Mouse (Mus musculus): ENCODE data around the gene Ncoa5. TPM values are rescaled to one million over a fixed set of nuclear protein-coding genes. Genes with fewer than 3 reads are reported as not detected.

Ncoa5 gene
- total RNA-seq, 2 experiments from 2014 or later, result 9.8 to 15.6 TPM

GRCm38 (mm10) chr2:164996848-164997720 lies 37.6 kb downstream of the Ncoa5 start:
- ATAC-seq (ENCODE audit: poor library complexity, severe bottlenecking), result no peak

GRCm38 (mm10) chr2:164995976-164996375 lies 38.7 kb downstream of the Ncoa5 start:
- ATAC-seq (ENCODE audit: poor library complexity, severe bottlenecking), result no peak

DNA sequence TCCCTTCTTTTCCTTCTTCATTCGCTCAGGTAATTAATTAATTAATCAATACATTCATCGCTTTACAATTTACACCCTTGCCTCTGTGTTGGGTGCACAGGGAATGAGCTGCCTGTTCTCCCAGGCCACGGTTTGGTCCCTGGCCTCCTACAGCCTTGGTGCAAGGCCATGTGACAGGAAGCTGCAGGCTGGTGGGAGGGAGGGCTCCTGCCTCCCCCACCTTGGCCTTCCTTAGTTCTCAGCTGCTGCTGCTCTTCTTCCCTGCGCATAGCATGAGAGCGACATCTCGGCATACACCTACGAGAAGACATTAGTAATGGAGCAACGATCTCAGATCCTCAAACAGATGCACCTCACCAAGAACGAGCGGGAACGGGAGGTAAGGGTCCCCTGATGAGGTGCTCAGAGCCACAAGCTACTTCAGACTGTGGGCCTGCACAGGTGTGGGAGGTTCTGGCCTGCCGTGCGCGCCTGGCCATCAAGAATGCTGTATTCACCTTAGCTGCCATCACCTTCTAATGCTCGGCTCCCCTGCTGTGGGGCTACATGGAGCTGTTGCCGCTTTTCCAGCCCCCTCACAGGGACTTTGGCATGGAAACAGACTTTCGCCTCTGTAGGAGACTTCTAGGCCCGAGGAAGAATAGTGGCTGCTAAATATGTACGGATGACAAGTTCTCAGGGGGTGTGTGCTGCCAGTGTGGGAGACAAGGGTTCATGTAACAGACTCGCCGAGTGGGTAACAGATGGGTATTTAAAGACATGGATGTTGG lies 39.8 kb downstream of the Ncoa5 start:
- ATAC-seq (ENCODE audit: poor library complexity, severe bottlenecking), result no peak

DNA sequence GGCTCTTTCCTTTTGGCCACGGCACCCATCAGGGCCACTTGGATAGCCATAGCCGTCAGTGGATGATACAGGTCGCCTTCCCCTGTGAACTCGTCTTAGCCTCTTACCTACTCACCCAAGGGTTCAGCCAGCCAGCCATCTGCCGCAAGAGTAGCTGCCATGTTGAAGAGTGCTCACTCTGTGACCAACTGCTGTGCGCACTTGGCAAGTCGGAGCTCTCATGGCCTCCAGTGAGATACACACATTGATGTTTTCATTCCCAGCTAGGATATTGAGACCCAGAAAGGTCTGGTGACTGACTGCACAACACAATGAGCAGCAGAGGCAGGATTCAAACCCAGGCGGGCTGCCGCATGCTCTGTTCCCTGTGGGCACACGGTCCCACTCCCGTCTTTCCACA lies 40.5 kb downstream of the Ncoa5 start:
- ATAC-seq (ENCODE audit: poor library complexity, severe bottlenecking), result no peak

GRCm38 (mm10) chr2:164991808-164992207 lies 42.9 kb downstream of the Ncoa5 start:
- no peak for ATAC-seq (ENCODE audit: poor library complexity, severe bottlenecking)

- no peak for ATAC-seq (ENCODE audit: poor library complexity, severe bottlenecking)
These were observed 43.6 kb downstream of the Ncoa5 start for GRCm38 (mm10) chr2:164991111-164991510.

- no peak for ATAC-seq (ENCODE audit: poor library complexity, severe bottlenecking)
These were observed 45.9 kb downstream of the Ncoa5 start for GRCm38 (mm10) chr2:164988777-164989176.

DNA sequence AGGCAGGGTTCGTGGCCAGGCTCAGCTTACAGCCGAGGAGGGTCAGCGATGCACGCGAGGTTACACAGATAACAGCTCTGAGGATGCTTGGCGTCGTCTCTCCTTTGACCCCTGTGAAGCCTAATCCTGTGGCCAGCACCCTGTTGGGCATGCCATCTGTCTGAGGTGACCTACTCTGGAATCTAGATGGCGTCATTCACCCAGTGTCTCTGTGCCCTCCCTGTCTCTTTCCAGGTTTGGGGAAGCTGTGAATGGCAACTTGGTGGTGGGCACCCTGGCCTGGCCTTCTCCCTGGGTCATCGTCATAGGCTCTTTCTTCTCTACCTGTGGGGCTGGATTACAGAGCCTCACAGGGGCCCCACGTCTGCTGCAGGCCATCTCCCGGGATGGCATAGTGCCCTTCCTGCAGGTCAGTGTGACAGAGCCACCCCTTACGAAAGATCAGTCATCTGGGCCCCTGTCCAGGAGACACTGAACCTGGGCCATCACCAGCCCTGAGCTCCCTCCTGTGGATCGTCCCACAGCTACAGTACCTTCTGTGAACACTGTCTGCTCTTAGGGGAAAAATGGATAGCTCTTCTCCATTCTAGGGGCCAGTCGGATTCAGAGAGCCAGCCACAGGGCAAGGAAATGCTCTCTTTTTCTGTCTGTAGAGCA lies 48.2 kb downstream of the Ncoa5 start:
- ATAC-seq (ENCODE audit: poor library complexity, severe bottlenecking), result no peak

DNA sequence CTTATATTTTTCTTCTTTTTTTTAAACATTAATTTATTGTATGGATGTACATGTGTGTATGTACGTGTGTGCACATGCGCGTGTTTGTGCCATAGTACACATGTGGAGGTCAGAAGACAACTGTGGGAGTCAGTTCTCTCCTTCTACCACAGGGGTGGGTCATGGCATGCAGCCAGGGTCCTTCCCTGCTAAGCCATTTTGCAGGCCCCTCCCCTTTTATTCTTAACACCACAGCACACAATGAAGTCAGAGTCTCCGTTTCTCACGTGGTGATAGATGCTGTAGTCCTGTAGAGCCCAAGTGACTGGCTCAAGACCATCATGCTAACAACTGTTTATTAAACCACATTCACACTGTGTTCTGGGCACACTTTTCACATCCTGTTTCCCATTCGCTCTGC lies 48.7 kb downstream of the Ncoa5 start:
- ATAC-seq (ENCODE audit: poor library complexity, severe bottlenecking), result no peak

DNA sequence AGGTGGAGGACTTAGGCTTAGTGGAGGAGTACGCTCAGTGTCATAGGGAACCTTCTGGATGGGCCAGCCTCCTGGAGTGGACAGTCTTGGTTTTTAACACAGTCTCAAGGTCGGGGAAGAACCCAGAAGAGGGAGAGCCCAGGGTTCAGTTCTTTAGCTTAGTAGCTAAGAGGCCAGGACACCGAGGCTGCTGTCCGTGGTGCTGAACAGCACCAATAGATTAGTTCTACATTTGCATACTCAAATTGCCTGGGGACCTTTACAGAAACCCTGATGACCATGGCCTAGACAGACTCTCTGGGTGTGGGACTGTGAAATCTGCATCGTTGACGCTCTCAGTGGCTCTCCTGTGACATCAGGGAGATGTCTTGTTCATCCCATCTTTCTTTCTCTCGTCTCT lies 54.9 kb downstream of the Ncoa5 start:
- 0 out of 2 replicates have a peak, but pooled peaks have one; percentile 24 for ATAC-seq (ENCODE audit: poor library complexity, severe bottlenecking)

- no peak for ATAC-seq (ENCODE audit: poor library complexity, severe bottlenecking)
These were observed 59.1 kb downstream of the Ncoa5 start for GRCm38 (mm10) chr2:164975611-164976010.

- ATAC-seq (ENCODE audit: poor library complexity, severe bottlenecking), result no peak
These were observed 62.0 kb downstream of the Ncoa5 start for GRCm38 (mm10) chr2:164972646-164973045.

DNA sequence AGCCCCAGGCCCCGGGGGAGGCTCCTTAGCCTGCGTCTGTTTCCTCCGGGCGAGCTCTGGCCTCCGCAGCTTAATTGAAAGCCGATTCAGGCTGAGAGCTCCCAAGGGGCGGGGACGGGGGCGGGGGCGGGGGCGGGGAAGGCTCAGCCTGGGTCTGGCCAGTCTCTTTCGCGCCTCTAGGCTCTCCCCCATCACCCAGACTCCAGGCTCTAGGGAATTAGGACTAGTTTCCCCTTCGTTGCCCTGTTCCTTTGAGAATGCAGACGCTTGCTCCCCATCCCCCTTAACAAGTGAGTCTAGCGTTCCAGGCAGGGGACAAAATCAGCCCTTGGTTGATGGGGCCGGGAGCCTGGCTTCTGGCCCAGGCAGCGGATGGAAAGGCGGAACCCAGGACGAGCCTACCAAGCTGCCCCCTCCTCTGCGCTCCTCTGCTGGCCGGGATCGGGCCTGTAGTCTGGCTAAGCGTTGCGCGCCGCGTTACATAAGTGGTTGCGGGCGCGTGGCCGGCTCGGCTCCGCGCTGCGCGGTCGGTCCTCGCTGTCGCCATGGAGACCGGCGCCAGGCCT lies 64.0 kb downstream of the Ncoa5 start:
- ATAC-seq (ENCODE audit: poor library complexity, severe bottlenecking), result no peak

DNA sequence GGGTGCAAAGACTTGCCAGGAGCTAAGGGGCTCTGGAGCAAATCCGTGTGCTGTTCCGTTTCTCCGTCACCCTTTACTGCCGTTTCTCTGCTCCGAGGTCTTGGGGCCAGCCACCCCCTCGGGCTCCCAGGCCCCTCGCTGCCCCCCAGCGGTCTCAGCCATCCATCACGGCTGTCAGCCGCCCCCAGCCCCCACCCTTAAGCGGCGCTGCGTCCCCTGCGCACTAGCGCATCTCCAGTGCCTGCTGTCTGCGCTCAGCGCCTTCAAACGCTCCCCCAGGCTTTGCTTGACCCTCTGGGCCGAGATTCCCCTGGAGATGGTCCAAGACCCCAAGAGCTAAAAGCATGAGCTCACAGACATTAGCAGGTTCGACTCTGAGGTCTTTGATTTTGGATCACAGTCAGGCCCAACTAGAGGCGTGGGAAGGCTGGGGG lies 65.3 kb downstream of the Ncoa5 start:
- ATAC-seq (ENCODE audit: poor library complexity, severe bottlenecking), result no peak

- ATAC-seq (ENCODE audit: poor library complexity, severe bottlenecking), result no peak
These were observed 66.2 kb downstream of the Ncoa5 start for GRCm38 (mm10) chr2:164968451-164968851.

GRCm38 (mm10) chr2:164967761-164968440 lies 66.8 kb downstream of the Ncoa5 start:
- ATAC-seq (ENCODE audit: poor library complexity, severe bottlenecking), result no peak

DNA sequence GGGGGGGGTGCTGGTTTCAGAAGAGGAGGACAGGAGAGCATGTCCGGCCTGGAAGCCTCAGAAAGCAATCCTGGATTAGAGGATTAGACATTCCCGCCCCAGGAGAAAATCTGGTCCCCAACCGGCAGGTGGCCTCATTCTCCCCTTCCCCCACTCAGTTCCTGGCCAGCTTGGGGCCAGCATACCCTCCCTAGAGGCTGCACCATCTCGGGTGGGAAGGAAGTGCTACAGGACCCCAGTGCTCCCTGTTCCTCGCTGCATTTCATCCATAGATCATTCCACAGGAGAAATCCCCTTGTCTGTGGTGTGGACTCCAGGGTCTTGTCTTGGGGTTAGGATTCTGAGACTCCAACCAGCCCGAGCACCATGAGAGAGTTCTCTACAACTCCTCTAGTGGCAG lies 67.5 kb downstream of the Ncoa5 start:
- no peak for ATAC-seq (ENCODE audit: poor library complexity, severe bottlenecking)

DNA sequence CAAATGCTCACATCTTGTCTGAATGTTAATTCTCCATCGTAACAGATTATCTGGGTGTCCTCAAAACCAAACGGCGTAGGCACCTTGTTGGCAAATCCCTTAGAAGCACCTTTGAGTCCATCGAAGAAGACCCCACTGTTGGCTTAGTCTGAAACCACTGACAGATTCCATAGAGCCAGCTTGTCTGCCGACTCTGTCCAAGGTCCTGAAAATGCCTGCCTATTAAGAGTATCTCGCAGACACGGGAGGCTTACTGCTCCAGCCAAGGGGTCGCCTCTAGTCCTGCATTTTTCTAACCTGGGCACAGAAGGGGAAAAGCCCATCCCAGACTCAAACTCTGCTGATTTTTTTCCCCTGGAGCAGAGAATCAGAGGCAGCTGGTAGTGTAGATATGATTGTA lies 68.3 kb downstream of the Ncoa5 start:
- no peak for ATAC-seq (ENCODE audit: poor library complexity, severe bottlenecking)

DNA sequence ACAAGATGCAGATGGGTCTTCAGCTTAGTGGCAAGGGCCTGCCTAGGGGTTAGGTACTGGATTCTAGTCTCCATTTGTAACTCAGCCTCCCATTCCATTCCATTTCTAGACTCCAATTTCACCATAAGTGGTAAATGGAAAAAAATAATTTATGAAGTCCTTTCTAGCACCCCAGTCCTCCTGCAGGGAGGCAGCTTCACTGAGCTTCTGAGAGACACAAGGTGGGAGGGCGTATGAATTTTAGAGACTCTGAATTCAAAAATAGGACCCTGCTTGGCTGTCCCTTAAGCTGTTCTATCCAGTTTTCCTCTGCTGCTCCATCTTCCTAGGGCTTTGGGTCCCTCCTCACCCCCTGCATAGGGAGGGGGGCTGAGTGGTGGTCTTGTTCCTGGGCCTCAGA lies 69.7 kb downstream of the Ncoa5 start:
- ATAC-seq (ENCODE audit: poor library complexity, severe bottlenecking), result no peak

DNA sequence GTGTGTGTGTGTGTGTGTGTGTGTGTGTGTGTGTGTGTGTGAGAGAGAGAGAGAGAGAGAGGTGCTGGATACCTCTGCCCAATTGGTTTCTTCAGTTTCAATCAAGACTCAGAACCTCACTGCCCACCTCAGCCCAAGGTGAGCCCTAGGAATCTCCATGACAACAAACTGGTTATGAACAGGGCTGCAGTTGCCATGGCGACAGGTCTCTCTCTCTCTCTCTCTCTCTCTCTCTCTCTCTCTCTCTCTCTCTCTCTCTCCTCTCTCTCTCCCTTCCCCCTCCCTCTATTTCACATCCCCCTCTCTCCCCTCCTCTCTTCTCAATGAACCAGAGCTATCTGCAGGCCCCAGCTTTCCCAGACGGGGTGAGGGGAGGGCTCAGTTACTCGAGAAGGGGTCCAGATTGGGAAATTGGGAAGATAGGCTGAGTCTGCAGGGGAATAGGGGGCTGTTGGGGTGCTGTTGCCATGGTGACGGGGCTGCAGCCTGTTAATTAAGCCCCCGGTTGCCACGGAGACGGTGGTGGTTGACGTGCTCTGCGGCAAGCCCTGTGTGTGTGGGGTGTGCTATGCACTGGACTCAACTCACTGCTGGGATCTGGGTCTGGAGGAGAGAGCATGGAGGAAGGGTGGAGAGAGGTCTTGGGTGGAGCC lies 70.3 kb downstream of the Ncoa5 start:
- no peak for ATAC-seq (ENCODE audit: poor library complexity, severe bottlenecking)

Data from megakaryocyte, adult 5-6 weeks (primary cell).